8 mouse cellular contexts compared by ENCODE assay signal in genomic region chr6:113442442-113443090, GRCm38 (mm10). TPM values are rescaled to one million over a fixed set of nuclear protein-coding genes. Genes with fewer than 3 reads are reported as not detected.
A peak's percentile ranks its signal among the peaks of the same experiment; 100 is the strongest.
DNase-seq lines count a peak whose midpoint lies in the region; ATAC-seq and TF ChIP-seq lines count a peak whose summit lies in the region.

TSS of gene Jagn1 (plus strand) at chr6:113442569.

- peak within 1 kb of the TSS; percentile 90 for H3K4me2 ChIP-seq in forebrain, postnatal 0 days (ENCODE audit: low read depth)
- H3K4me2 ChIP-seq in lung, embryonic 15.5 days = peak within 1 kb of the TSS; percentile 63

- peaks cover 7% of the 10 kb centered on the region; the same call in 1 of the 2 replicates for H3K27me3 ChIP-seq in G1E (ENCODE audit: insufficient read depth, low read length)
- no peaks in the 10 kb centered on the region for H3K27me3 ChIP-seq in forebrain, postnatal 0 days (ENCODE audit: insufficient read depth, low read length)
- no peaks in the 10 kb centered on the region for H3K27me3 ChIP-seq in lung, embryonic 15.5 days

- 1% methylated on average over 44 of the region's 45 CpGs for WGBS in forebrain, postnatal 0 days
- WGBS in lung, embryonic 15.5 days = under 1% methylated on average over 45 of the region's 45 CpGs

- ATAC-seq in G1E (ENCODE audit: extremely low read depth, insufficient number of reproducible peaks, low FRiP score, poor library complexity, severe bottlenecking) = peak; percentile 82
- peak; percentile 98 for ATAC-seq in forebrain, postnatal 0 days
- ATAC-seq in lung, embryonic 15.5 days (ENCODE audit: borderline replicate concordance, extremely low read depth, low FRiP score, low TSS enrichment) = peak; percentile 91

- H3K4me1 ChIP-seq in G1E (ENCODE audit: insufficient read depth, low read depth, low read length) = peaks cover 17% of the 10 kb centered on the region; the same call in 1 of the 2 replicates
- peaks cover 4% of the 10 kb centered on the region for H3K4me1 ChIP-seq in forebrain, postnatal 0 days (ENCODE audit: insufficient read depth)
- H3K4me1 ChIP-seq in lung, embryonic 15.5 days = peaks cover 13% of the 10 kb centered on the region

- H3K9me3 ChIP-seq in G1E (replicated peaks) = no peaks in the 10 kb centered on the region
- H3K9me3 ChIP-seq in forebrain, postnatal 0 days (ENCODE audit: low read length) = no peaks in the 10 kb centered on the region
- H3K9me3 ChIP-seq in lung, embryonic 15.5 days = no peaks in the 10 kb centered on the region

- peaks cover 25% of the 10 kb centered on the region for H3K36me3 ChIP-seq in G1E (replicated peaks)
- peaks cover 13% of the 10 kb centered on the region for H3K36me3 ChIP-seq in forebrain, postnatal 0 days (ENCODE audit: insufficient read depth)
- peaks cover 16% of the 10 kb centered on the region for H3K36me3 ChIP-seq in lung, embryonic 15.5 days

- peak within 1 kb of the TSS; percentile 95 for H3K9ac ChIP-seq in forebrain, postnatal 0 days
- peak within 1 kb of the TSS; percentile 94 for H3K9ac ChIP-seq in lung, embryonic 15.5 days

- peak within 1 kb of the TSS; percentile 81 for H3K27ac ChIP-seq in forebrain, postnatal 0 days (ENCODE audit: low read depth, low read length)
- H3K27ac ChIP-seq in lung, embryonic 15.5 days = peak within 1 kb of the TSS; percentile 51; the same call in 1 of the 2 replicates

- peak within 1 kb of the TSS; percentile 77 for H3K4me3 ChIP-seq in G1E (ENCODE audit: low read depth, low read length)
- H3K4me3 ChIP-seq in forebrain, postnatal 0 days (ENCODE audit: low read depth, low read length) = peak within 1 kb of the TSS; percentile 79
- H3K4me3 ChIP-seq in lung, embryonic 15.5 days = peak within 1 kb of the TSS; percentile 100

- TF ChIP-seq CTCF in G1E (IDR thresholded peaks at IDR 0.05; ENCODE audit: low read depth, low read length) = no peak
- no peak for TF ChIP-seq CTCF in forebrain, postnatal 0 days (IDR thresholded peaks at IDR 0.05; ENCODE audit: low read depth)

- peak; percentile 69 for DNase-seq in G1E (ENCODE audit: low spot score)
- DNase-seq in cerebellum, adult 18-20 months = peak; percentile 91 to 92
- peak; percentile 98 for DNase-seq in forebrain, postnatal 0 days
- DNase-seq in heart, postnatal 4 days = peak; percentile 92
- DNase-seq in layer of hippocampus, adult 8-10 months (ENCODE audit: low spot score in 2 of 2) = peak; percentile 85 to 88
- peak; percentile 83 for DNase-seq in ovary, adult 18-20 months (ENCODE audit: low spot score)
- peak; percentile 93 for DNase-seq in thymus, postnatal 0 days (ENCODE audit: low spot score)

RNA-seq across cellular contexts. Expression of gene Jagn1, which starts in this region (rescaled TPM):
- total RNA-seq in G1E (2014; fragmentation: Nextera tagmentation) (19.4 and 21.7 TPM in 2 replicates), G1E (2017) (12.9 and 14.0 TPM in 2 replicates)
- 5.6 and 6.3 TPM in 2 replicates for polyA plus RNA-seq in G1E (2012)
- 37.7 and 43.6 TPM in 2 replicates for total RNA-seq in forebrain, postnatal 0 days (2014; rRNA removed)
- 61.3 and 81.8 TPM in 2 replicates for polyA plus RNA-seq in forebrain, postnatal 0 days (2015; fragmentation: Nextera tagmentation; extraction: Ambion mirVana)
- 10 to 100 TPM; 28.3 to 34.7 TPM for total RNA-seq in heart, postnatal 4 days (2021)
- 10 to 100 TPM; 38.5 to 47.0 (median 39.7) TPM for total RNA-seq in layer of hippocampus, adult 8-10 months (2022)
- 77.1 and 82.8 TPM in 2 replicates for polyA plus RNA-seq in lung, embryonic 15.5 days (2015; fragmentation: Nextera tagmentation; extraction: Ambion mirVana)
- polyA plus RNA-seq in thymus, postnatal 0 days (2015; fragmentation: Nextera tagmentation; extraction: Ambion mirVana) = 69.1 and 70.6 TPM in 2 replicates

Comparison
In these comparisons a context has a peak if more than half of its experiments do, and no peak if none do; other contexts are left out.
1. Peak in every context shown above with its lines: DNase-seq, ATAC-seq, H3K4me3 ChIP-seq and H3K27ac ChIP-seq.